Mouse (Mus musculus) G1E (cell line): ENCODE results near the gene Tcf7l1. TPM values are rescaled to one million over a fixed set of nuclear protein-coding genes. Genes with fewer than 3 reads are reported as not detected.

Experiments used
- ATAC-seq: 2 replicates; pipeline ENCODE4 v1.8.0; 2016; ENCODE audit warnings: mild to moderate bottlenecking; ENCODE audit not compliant: insufficient number of reproducible peaks, poor library complexity, low FRiP score, severe bottlenecking; ENCODE audit errors: extremely low read depth
- DNase-seq: peaks from one replicate; pipeline ENCODE4 v3.0.0; 2012; ENCODE audit warnings: low spot score
- H3K27me3 ChIP-seq: 2 replicates; pipeline ENCODE4 v1.6.1; 2012; ENCODE audit warnings: mild to moderate bottlenecking, low read length, inconsistent platforms; ENCODE audit not compliant: insufficient read depth
- H3K36me3 ChIP-seq: replicated peaks from 2 replicates; pipeline ENCODE3; 2012; ENCODE audit warnings: mild to moderate bottlenecking, inconsistent platforms
- H3K4me1 ChIP-seq: 2 replicates; pipeline ENCODE4 v1.6.1; 2012; ENCODE audit warnings: low read depth, low read length, inconsistent platforms, mixed read lengths; ENCODE audit not compliant: insufficient read depth
- H3K4me3 ChIP-seq: 2 replicates; pipeline ENCODE4 v1.5.1; 2012; ENCODE audit warnings: low read depth, mild to moderate bottlenecking, inconsistent platforms, low read length, moderate library complexity, mixed read lengths
- H3K9me3 ChIP-seq: replicated peaks from 2 replicates; pipeline ENCODE4 v1.6.1; 2012; ENCODE audit warnings: inconsistent platforms
- CTCF ChIP-seq: IDR thresholded peaks from 2 replicates; pipeline ENCODE4 v1.5.1; 2012; ENCODE audit warnings: low read depth, low read length, inconsistent platforms, mixed read lengths
- GATA1 ChIP-seq: IDR thresholded peaks from 2 replicates; pipeline ENCODE4 v1.6.1; 2012; ENCODE audit warnings: borderline replicate concordance, low read length, inconsistent platforms, mixed read lengths
- GATA2 ChIP-seq: IDR thresholded peaks from 2 replicates; pipeline ENCODE4 v1.6.1; 2012; ENCODE audit warnings: low read depth, low read length, inconsistent platforms, borderline replicate concordance
- POLR2AphosphoS5 ChIP-seq: IDR thresholded peaks from 2 replicates; pipeline ENCODE4 v1.6.1; 2012; ENCODE audit warnings: low read depth, low read length, inconsistent platforms; ENCODE audit not compliant: insufficient replicate concordance
- TAL1 ChIP-seq: conservative IDR thresholded peaks from 2 replicates; pipeline ENCODE4 v1.6.1; 2012; ENCODE audit warnings: low read depth, low read length, inconsistent platforms, mixed read lengths
- polyA plus RNA-seq: library from polyadenylated mRNA; stranded (reverse); fragments of >175 nt; gene quantifications from 2 replicates; pipeline ENCODE4 v1.2.3, GENCODE M21; 2012
- total RNA-seq, 2 experiments: library from RNA; stranded (forward) in 1 of 2; stranded (reverse) in 1 of 2; fragments of 200-1000 nt in 1 of 2; fragments of >200 nt in 1 of 2; fragmentation: Nextera tagmentation in 1 of 2; gene quantifications; 2 replicates each; pipeline ENCODE4 v1.2.3; 2014 to 2017

Tcf7l1 gene
- total and polyA plus RNA-seq, 3 experiments: 0.38 TPM; not detected in 2

GRCm38 (mm10) chr6:72698559-72698958 lies 90.5 kb downstream of the Tcf7l1 start:
- DNase-seq (no peak), ATAC-seq (no peak)
- Histone ChIP-seq H3K36me3 (no peaks in the 10 kb centered on the region), H3K9me3 (no peaks in the 10 kb centered on the region), H3K4me1 (no peaks in the 10 kb centered on the region), H3K27me3 (peaks cover 21% of the 10 kb centered on the region; the same call in 1 of the 2 replicates), H3K4me3 (no peak overlapping the region)
- no peak for TF ChIP-seq GATA1
- no peak for TF ChIP-seq POLR2AphosphoS5
- no peak for TF ChIP-seq GATA2
- no peak for TF ChIP-seq CTCF
- TF ChIP-seq TAL1: no peak

- no peak for TF ChIP-seq GATA2
- no peak for TF ChIP-seq GATA1
- no peak for TF ChIP-seq CTCF
- no peak for TF ChIP-seq POLR2AphosphoS5
- ATAC-seq: no peak
- Histone ChIP-seq H3K4me3 (no peak overlapping the region), H3K4me1 (no peaks in the 10 kb centered on the region), H3K36me3 (no peaks in the 10 kb centered on the region), H3K27me3 (peaks cover 26% of the 10 kb centered on the region), H3K9me3 (no peaks in the 10 kb centered on the region)
- no peak for DNase-seq
Observed at GRCm38 (mm10) chr6:72696601-72697335, 92.3 kb downstream of the Tcf7l1 start.

GRCm38 (mm10) chr6:72694791-72695204 lies 94.3 kb downstream of the Tcf7l1 start:
- TF ChIP-seq POLR2AphosphoS5 (no peak), TAL1 (no peak), GATA1 (no peak), CTCF (no peak), GATA2 (no peak)
- Histone ChIP-seq H3K4me3 (no peak overlapping the region), H3K9me3 (no peaks in the 10 kb centered on the region), H3K27me3 (peaks cover 26% of the 10 kb centered on the region), H3K36me3 (no peaks in the 10 kb centered on the region), H3K4me1 (no peaks in the 10 kb centered on the region)
- ATAC-seq (no peak), DNase-seq (no peak)

DNA sequence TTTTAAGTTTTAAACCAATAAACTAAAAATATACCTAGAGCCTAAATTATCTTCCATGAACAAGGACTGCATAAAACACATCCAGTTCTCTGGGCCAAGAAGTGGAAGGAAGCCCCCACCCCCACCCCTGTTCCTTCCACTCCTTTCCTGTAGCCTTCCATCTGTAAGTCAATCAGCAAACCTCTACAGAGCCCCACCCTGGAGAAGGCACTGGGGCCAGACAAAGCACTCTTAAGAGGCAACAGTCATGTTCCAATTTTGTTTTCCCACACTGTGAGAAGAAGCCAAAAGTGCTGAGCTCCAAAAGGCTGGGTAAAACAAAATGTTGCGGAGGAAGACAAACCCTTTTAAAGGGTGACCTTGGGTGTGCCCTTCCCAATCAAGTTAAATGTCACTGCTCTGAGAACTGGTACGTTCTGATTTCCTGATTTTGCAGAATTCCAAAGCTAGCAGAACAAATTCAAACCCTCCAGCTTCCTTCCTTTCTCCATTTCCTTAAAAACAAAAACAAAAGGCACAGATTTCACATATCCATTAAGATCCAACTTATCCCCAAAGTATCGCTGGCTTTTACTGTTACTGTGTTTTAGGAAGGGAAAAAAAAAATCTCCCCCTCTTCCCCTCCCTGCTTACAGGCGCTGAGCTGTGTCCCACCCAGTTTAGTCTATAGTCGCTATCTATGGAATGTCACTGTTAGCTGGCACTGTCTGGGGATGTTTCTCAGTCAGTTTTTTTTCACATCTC lies 94.8 kb downstream of the Tcf7l1 start:
- no peak overlapping the region for H3K4me3 ChIP-seq
- ATAC-seq (no peak), DNase-seq (no peak)
- no peaks in the 10 kb centered on the region for H3K9me3 ChIP-seq
- H3K4me1 ChIP-seq: no peaks in the 10 kb centered on the region
- TF ChIP-seq CTCF: no peak
- no peak for TF ChIP-seq POLR2AphosphoS5
- no peak for TF ChIP-seq GATA1
- no peak for TF ChIP-seq TAL1
- TF ChIP-seq GATA2: no peak
- no peaks in the 10 kb centered on the region for H3K36me3 ChIP-seq
- peaks cover 21% of the 10 kb centered on the region for H3K27me3 ChIP-seq

- Histone ChIP-seq H3K36me3 (no peaks in the 10 kb centered on the region), H3K9me3 (no peaks in the 10 kb centered on the region), H3K4me3 (no peak overlapping the region), H3K27me3 (peaks cover 15% of the 10 kb centered on the region), H3K4me1 (no peaks in the 10 kb centered on the region)
- ATAC-seq (no peak), DNase-seq (no peak)
- no peak for TF ChIP-seq GATA1
- TF ChIP-seq TAL1: no peak
- no peak for TF ChIP-seq POLR2AphosphoS5
- no peak for TF ChIP-seq CTCF
- no peak for TF ChIP-seq GATA2
Observed at GRCm38 (mm10) chr6:72692469-72692868, 96.6 kb downstream of the Tcf7l1 start.

GRCm38 (mm10) chr6:72691549-72691948 lies 97.5 kb downstream of the Tcf7l1 start:
- DNase-seq (no peak), ATAC-seq (no peak)
- H3K36me3 ChIP-seq: no peaks in the 10 kb centered on the region
- H3K4me1 ChIP-seq: no peaks in the 10 kb centered on the region
- no peak for TF ChIP-seq TAL1
- TF ChIP-seq GATA2: no peak
- TF ChIP-seq POLR2AphosphoS5: no peak
- TF ChIP-seq GATA1: no peak
- TF ChIP-seq CTCF: no peak
- H3K9me3 ChIP-seq: no peaks in the 10 kb centered on the region
- H3K27me3 ChIP-seq: peaks cover 12% of the 10 kb centered on the region
- H3K4me3 ChIP-seq: no peak overlapping the region
